Mouse (Mus musculus): ENCODE results near the gene Mtfmt. TPM values are rescaled to one million over a fixed set of nuclear protein-coding genes. Genes with fewer than 3 reads are reported as not detected.

The Mtfmt gene
- polyA plus RNA-seq, 1 experiment: 22.4 TPM

GRCm38 (mm10) chr9:65467686-65468085 is 32.1 kb downstream of the Mtfmt start:
- no peaks in the 10 kb centered on the region for H3K9me3 ChIP-seq (replicated peaks; ENCODE audit: control insufficient read depth, insufficient read depth, low read length, poor library complexity, severe bottlenecking)
- H3K4me1 ChIP-seq (ENCODE audit: control insufficient read depth, insufficient read depth, low read length): no peaks in the 10 kb centered on the region
- peaks cover 14% of the 10 kb centered on the region for H3K36me3 ChIP-seq (ENCODE audit: control insufficient read depth, insufficient read depth, low read length, poor library complexity, severe bottlenecking)
- no peak overlapping the region for H3K4me3 ChIP-seq (ENCODE audit: low read depth, low read length)
- H3K9ac ChIP-seq (ENCODE audit: low read depth, poor library complexity, severe bottlenecking): no peak overlapping the region
- H3K27me3 ChIP-seq (ENCODE audit: control insufficient read depth, insufficient read depth, low read length, poor library complexity, severe bottlenecking): no peaks in the 10 kb centered on the region
- H3K27ac ChIP-seq (ENCODE audit: insufficient read depth, low read length): no peak overlapping the region
- TF ChIP-seq POLR2A (IDR thresholded peaks at IDR 0.05; ENCODE audit: insufficient read depth, low read length) (no peak), EP300 (IDR thresholded peaks at IDR 0.05; ENCODE audit: insufficient read depth, low read depth, low read length) (no peak), CTCF (IDR thresholded peaks at IDR 0.05; ENCODE audit: low read depth, low read length) (no peak)

GRCm38 (mm10) chr9:65472769-65473168 is 37.2 kb downstream of the Mtfmt start:
- H3K9ac ChIP-seq (ENCODE audit: low read depth, poor library complexity, severe bottlenecking): no peak overlapping the region
- TF ChIP-seq EP300 (IDR thresholded peaks at IDR 0.05; ENCODE audit: insufficient read depth, low read depth, low read length) (no peak), POLR2A (IDR thresholded peaks at IDR 0.05; ENCODE audit: insufficient read depth, low read length) (no peak), CTCF (IDR thresholded peaks at IDR 0.05; ENCODE audit: low read depth, low read length) (no peak)
- H3K27ac ChIP-seq (ENCODE audit: insufficient read depth, low read length): no peak overlapping the region
- peaks cover 14% of the 10 kb centered on the region for H3K36me3 ChIP-seq (ENCODE audit: control insufficient read depth, insufficient read depth, low read length, poor library complexity, severe bottlenecking)
- no peak overlapping the region for H3K4me3 ChIP-seq (ENCODE audit: low read depth, low read length)
- H3K27me3 ChIP-seq (ENCODE audit: control insufficient read depth, insufficient read depth, low read length, poor library complexity, severe bottlenecking): no peaks in the 10 kb centered on the region
- no peaks in the 10 kb centered on the region for H3K9me3 ChIP-seq (replicated peaks; ENCODE audit: control insufficient read depth, insufficient read depth, low read length, poor library complexity, severe bottlenecking)
- H3K4me1 ChIP-seq (ENCODE audit: control insufficient read depth, insufficient read depth, low read length): no peaks in the 10 kb centered on the region

- Histone ChIP-seq H3K9me3 (replicated peaks; ENCODE audit: control insufficient read depth, insufficient read depth, low read length, poor library complexity, severe bottlenecking) (no peaks in the 10 kb centered on the region), H3K36me3 (ENCODE audit: control insufficient read depth, insufficient read depth, low read length, poor library complexity, severe bottlenecking) (peaks cover 16% of the 10 kb centered on the region), H3K4me3 (ENCODE audit: low read depth, low read length) (no peak overlapping the region), H3K9ac (ENCODE audit: low read depth, poor library complexity, severe bottlenecking) (no peak overlapping the region), H3K4me1 (ENCODE audit: control insufficient read depth, insufficient read depth, low read length) (no peaks in the 10 kb centered on the region), H3K27ac (ENCODE audit: insufficient read depth, low read length) (no peak overlapping the region), H3K27me3 (ENCODE audit: control insufficient read depth, insufficient read depth, low read length, poor library complexity, severe bottlenecking) (no peaks in the 10 kb centered on the region)
- TF ChIP-seq CTCF (IDR thresholded peaks at IDR 0.05; ENCODE audit: low read depth, low read length): no peak
- TF ChIP-seq EP300 (IDR thresholded peaks at IDR 0.05; ENCODE audit: insufficient read depth, low read depth, low read length): no peak
- no peak for TF ChIP-seq POLR2A (IDR thresholded peaks at IDR 0.05; ENCODE audit: insufficient read depth, low read length)
Measured at GRCm38 (mm10) chr9:65479158-65479557, 43.6 kb downstream of the Mtfmt start.

- H3K9me3 ChIP-seq (replicated peaks; ENCODE audit: control insufficient read depth, insufficient read depth, low read length, poor library complexity, severe bottlenecking): no peaks in the 10 kb centered on the region
- H3K27ac ChIP-seq (ENCODE audit: insufficient read depth, low read length): no peak overlapping the region
- TF ChIP-seq CTCF (IDR thresholded peaks at IDR 0.05; ENCODE audit: low read depth, low read length) (no peak), POLR2A (IDR thresholded peaks at IDR 0.05; ENCODE audit: insufficient read depth, low read length) (no peak), EP300 (IDR thresholded peaks at IDR 0.05; ENCODE audit: insufficient read depth, low read depth, low read length) (no peak)
- H3K4me3 ChIP-seq (ENCODE audit: low read depth, low read length): no peak overlapping the region
- no peak overlapping the region for H3K9ac ChIP-seq (ENCODE audit: low read depth, poor library complexity, severe bottlenecking)
- H3K36me3 ChIP-seq (ENCODE audit: control insufficient read depth, insufficient read depth, low read length, poor library complexity, severe bottlenecking): peaks cover 16% of the 10 kb centered on the region
- H3K4me1 ChIP-seq (ENCODE audit: control insufficient read depth, insufficient read depth, low read length): no peaks in the 10 kb centered on the region
- no peaks in the 10 kb centered on the region for H3K27me3 ChIP-seq (ENCODE audit: control insufficient read depth, insufficient read depth, low read length, poor library complexity, severe bottlenecking)
Measured at GRCm38 (mm10) chr9:65480071-65480470, 44.5 kb downstream of the Mtfmt start.

- H3K36me3 ChIP-seq (ENCODE audit: control insufficient read depth, insufficient read depth, low read length, poor library complexity, severe bottlenecking): no peaks in the 10 kb centered on the region
- TF ChIP-seq EP300 (IDR thresholded peaks at IDR 0.05; ENCODE audit: insufficient read depth, low read depth, low read length): no peak
- no peak for TF ChIP-seq POLR2A (IDR thresholded peaks at IDR 0.05; ENCODE audit: insufficient read depth, low read length)
- no peak for TF ChIP-seq CTCF (IDR thresholded peaks at IDR 0.05; ENCODE audit: low read depth, low read length)
- no peak overlapping the region for H3K4me3 ChIP-seq (ENCODE audit: low read depth, low read length)
- no peaks in the 10 kb centered on the region for H3K4me1 ChIP-seq (ENCODE audit: control insufficient read depth, insufficient read depth, low read length)
- H3K27ac ChIP-seq (ENCODE audit: insufficient read depth, low read length): no peak overlapping the region
- H3K9me3 ChIP-seq (replicated peaks; ENCODE audit: control insufficient read depth, insufficient read depth, low read length, poor library complexity, severe bottlenecking): no peaks in the 10 kb centered on the region
- no peak overlapping the region for H3K9ac ChIP-seq (ENCODE audit: low read depth, poor library complexity, severe bottlenecking)
- no peaks in the 10 kb centered on the region for H3K27me3 ChIP-seq (ENCODE audit: control insufficient read depth, insufficient read depth, low read length, poor library complexity, severe bottlenecking)
Measured at GRCm38 (mm10) chr9:65491476-65491875, 55.9 kb downstream of the Mtfmt start.

- no peak overlapping the region for H3K27ac ChIP-seq (ENCODE audit: insufficient read depth, low read length)
- no peaks in the 10 kb centered on the region for H3K36me3 ChIP-seq (ENCODE audit: control insufficient read depth, insufficient read depth, low read length, poor library complexity, severe bottlenecking)
- H3K4me1 ChIP-seq (ENCODE audit: control insufficient read depth, insufficient read depth, low read length): no peaks in the 10 kb centered on the region
- H3K4me3 ChIP-seq (ENCODE audit: low read depth, low read length): no peak overlapping the region
- TF ChIP-seq EP300 (IDR thresholded peaks at IDR 0.05; ENCODE audit: insufficient read depth, low read depth, low read length): no peak
- no peak for TF ChIP-seq CTCF (IDR thresholded peaks at IDR 0.05; ENCODE audit: low read depth, low read length)
- TF ChIP-seq POLR2A (IDR thresholded peaks at IDR 0.05; ENCODE audit: insufficient read depth, low read length): no peak
- H3K9me3 ChIP-seq (replicated peaks; ENCODE audit: control insufficient read depth, insufficient read depth, low read length, poor library complexity, severe bottlenecking): no peaks in the 10 kb centered on the region
- no peaks in the 10 kb centered on the region for H3K27me3 ChIP-seq (ENCODE audit: control insufficient read depth, insufficient read depth, low read length, poor library complexity, severe bottlenecking)
- H3K9ac ChIP-seq (ENCODE audit: low read depth, poor library complexity, severe bottlenecking): no peak overlapping the region
Measured at GRCm38 (mm10) chr9:65492351-65492750, 56.8 kb downstream of the Mtfmt start.
